Mouse (Mus musculus): ENCODE measurements around the gene 1190005I06Rik. TPM values are rescaled to one million over a fixed set of nuclear protein-coding genes. Genes with fewer than 3 reads are reported as not detected.
A peak's percentile ranks its signal among the peaks of the same experiment; 100 is the strongest.

The 1190005I06Rik gene
- polyA plus RNA-seq, 1 experiment, result 7.7 TPM

- peak in 1 of 2 experiments; percentile 60 for DNase-seq (ENCODE audit: extremely low spot score in 1 of 2, low spot score in 1 of 2)
Observed at GRCm38 (mm10) chr8:120561539-120562435, 85.6 kb downstream of the 1190005I06Rik start.

- no peak for DNase-seq (ENCODE audit: extremely low spot score in 1 of 2, low spot score in 1 of 2)
Observed at GRCm38 (mm10) chr8:120560535-120560934, 86.9 kb downstream of the 1190005I06Rik start.

- no peak for DNase-seq (ENCODE audit: extremely low spot score in 1 of 2, low spot score in 1 of 2)
Observed at GRCm38 (mm10) chr8:120559654-120560053, 87.8 kb downstream of the 1190005I06Rik start.

Other genes with a start within 250 kb of the 1190005I06Rik start
- 3.1 and 3.2 TPM in 2 replicates for gene Gins2, start 58.3 kb downstream of the 1190005I06Rik start, polyA plus RNA-seq (2012; rRNA removed)
- 1.4 and 2.6 TPM in 2 replicates for gene Gm27021, start 20.4 kb upstream of the 1190005I06Rik start, polyA plus RNA-seq (2012; rRNA removed)
- 2,082 and 2,130 TPM in 2 replicates for gene Cox4i1, start 20.6 kb upstream of the 1190005I06Rik start, polyA plus RNA-seq (2012; rRNA removed)
- 53.2 and 59.4 TPM in 2 replicates for gene Emc8, start 20.9 kb upstream of the 1190005I06Rik start, polyA plus RNA-seq (2012; rRNA removed)
- gene Irf8, start 88.7 kb upstream of the 1190005I06Rik start, polyA plus RNA-seq (2012; rRNA removed), result 4.0 and 4.5 TPM in 2 replicates